Mouse (Mus musculus) liver, embryonic 15.5 days (tissue): ENCODE results near the gene Kcnma1. TPM values are rescaled to one million over a fixed set of nuclear protein-coding genes. Genes with fewer than 3 reads are reported as not detected.

Source experiments
- ATAC-seq: fragments of 200-750 bp; cut with Nextera tagmentation; 2 replicates; pipeline ENCODE4 v1.8.0; 2017; ENCODE audit warnings: moderate number of reproducible peaks, mild to moderate bottlenecking, moderate library complexity; ENCODE audit not compliant: insufficient read depth
- H3K27ac ChIP-seq: fragments of 300-500 bp; sonication (generic); replicated peaks from 2 replicates; pipeline ENCODE4 v1.5.1; 2015; ENCODE audit warnings: mild to moderate bottlenecking, inconsistent platforms
- H3K27me3 ChIP-seq: fragments of 300-500 bp; sonication (generic); 2 replicates; pipeline ENCODE4 v1.6.1; 2015; ENCODE audit warnings: mild to moderate bottlenecking, inconsistent platforms
- H3K36me3 ChIP-seq: fragments of 300-500 bp; sonication (generic); replicated peaks from 2 replicates; pipeline ENCODE4 v1.6.1; 2015; ENCODE audit warnings: moderate library complexity, mild to moderate bottlenecking, inconsistent platforms
- H3K4me1 ChIP-seq: fragments of 300-500 bp; sonication (generic); replicated peaks from 2 replicates; pipeline ENCODE4 v1.6.1; 2015; ENCODE audit warnings: inconsistent platforms
- H3K4me2 ChIP-seq: fragments of 300-500 bp; sonication (generic); 2 replicates; pipeline ENCODE4 v1.6.1; 2015; ENCODE audit warnings: moderate library complexity, mild to moderate bottlenecking, inconsistent platforms
- H3K4me3 ChIP-seq: fragments of 300-500 bp; sonication (generic); replicated peaks from 2 replicates; pipeline ENCODE4 v1.5.1; 2015; ENCODE audit warnings: mild to moderate bottlenecking, inconsistent platforms
- H3K9ac ChIP-seq: fragments of 300-500 bp; sonication (generic); 2 replicates; pipeline ENCODE4 v1.6.1; 2015; ENCODE audit warnings: moderate library complexity, mild to moderate bottlenecking, inconsistent platforms
- H3K9me3 ChIP-seq: fragments of 300-500 bp; sonication (generic); replicated peaks from 2 replicates; pipeline ENCODE4 v1.6.1; 2016; ENCODE audit warnings: inconsistent platforms
- WGBS: fragments of 180-500 bp; shearing (Covaris S2); methylation state at CpG from one replicate; pipeline ENCODE4 v1.1.7; 2015; ENCODE audit warnings: mixed read lengths; ENCODE audit not compliant: insufficient replicate concordance; 5-methylcytosine and 5-hydroxymethylcytosine counted together
- polyA plus RNA-seq: library from polyadenylated mRNA; unstranded; fragments of >200 nt; fragmentation: Nextera tagmentation; extraction: Ambion mirVana; gene quantifications from 2 replicates; pipeline ENCODE4 v1.2.1, GENCODE M21; 2015

Kcnma1 gene
- polyA plus RNA-seq, 1 experiment from 2014 or later = 0.07 TPM

- ATAC-seq = no peak
- H3K4me2 ChIP-seq = no peak overlapping the region
- no peak overlapping the region for H3K4me3 ChIP-seq
- 44% methylated on average over 2 of the region's 2 CpGs for WGBS
- no peaks in the 10 kb centered on the region for H3K27me3 ChIP-seq
- H3K36me3 ChIP-seq = no peaks in the 10 kb centered on the region
- no peak overlapping the region for H3K9ac ChIP-seq
- H3K9me3 ChIP-seq = no peaks in the 10 kb centered on the region
- H3K27ac ChIP-seq = no peak overlapping the region
- H3K4me1 ChIP-seq = no peaks in the 10 kb centered on the region
Measured at GRCm38 (mm10) chr14:23563180-23563579, 451.1 kb downstream of the Kcnma1 start.

- H3K9me3 ChIP-seq = no peaks in the 10 kb centered on the region
- ATAC-seq = no peak
- no peak overlapping the region for H3K4me2 ChIP-seq
- H3K4me1 ChIP-seq = no peaks in the 10 kb centered on the region
- 51% methylated on average over 2 of the region's 2 CpGs for WGBS
- no peaks in the 10 kb centered on the region for H3K27me3 ChIP-seq
- H3K4me3 ChIP-seq = no peak overlapping the region
- no peaks in the 10 kb centered on the region for H3K36me3 ChIP-seq
- H3K27ac ChIP-seq = no peak overlapping the region
- H3K9ac ChIP-seq = no peak overlapping the region
Measured at GRCm38 (mm10) chr14:23555647-23556046, 458.6 kb downstream of the Kcnma1 start.

- H3K9me3 ChIP-seq = no peaks in the 10 kb centered on the region
- H3K36me3 ChIP-seq = no peaks in the 10 kb centered on the region
- H3K27me3 ChIP-seq = no peaks in the 10 kb centered on the region
- no peak overlapping the region for H3K27ac ChIP-seq
- ATAC-seq = no peak
- no peaks in the 10 kb centered on the region for H3K4me1 ChIP-seq
- no peak overlapping the region for H3K4me2 ChIP-seq
- no peak overlapping the region for H3K9ac ChIP-seq
- WGBS = 31% methylated on average over 5 of the region's 5 CpGs
- no peak overlapping the region for H3K4me3 ChIP-seq
Measured at GRCm38 (mm10) chr14:23552252-23552974, 461.9 kb downstream of the Kcnma1 start.

- Histone ChIP-seq H3K4me2 (no peak overlapping the region), H3K27me3 (no peaks in the 10 kb centered on the region), H3K9ac (no peak overlapping the region), H3K36me3 (no peaks in the 10 kb centered on the region), H3K9me3 (no peaks in the 10 kb centered on the region), H3K27ac (no peak overlapping the region), H3K4me3 (no peak overlapping the region), H3K4me1 (no peaks in the 10 kb centered on the region)
- ATAC-seq = no peak
- 55% methylated on average over 3 of the region's 3 CpGs for WGBS
Measured at GRCm38 (mm10) chr14:23550467-23550866, 463.8 kb downstream of the Kcnma1 start.

GRCm38 (mm10) chr14:23542131-23542530 is 472.2 kb downstream of the Kcnma1 start:
- H3K9ac ChIP-seq = no peak overlapping the region
- WGBS = 56% methylated on average over 6 of the region's 6 CpGs
- H3K4me2 ChIP-seq = no peak overlapping the region
- no peak for ATAC-seq
- no peaks in the 10 kb centered on the region for H3K27me3 ChIP-seq
- H3K27ac ChIP-seq = no peak overlapping the region
- H3K9me3 ChIP-seq = no peaks in the 10 kb centered on the region
- H3K4me1 ChIP-seq = no peaks in the 10 kb centered on the region
- H3K4me3 ChIP-seq = no peak overlapping the region
- H3K36me3 ChIP-seq = no peaks in the 10 kb centered on the region

- Histone ChIP-seq H3K4me2 (no peak overlapping the region), H3K9me3 (no peaks in the 10 kb centered on the region), H3K9ac (no peak overlapping the region), H3K27me3 (no peaks in the 10 kb centered on the region), H3K4me3 (no peak overlapping the region), H3K4me1 (no peaks in the 10 kb centered on the region), H3K27ac (no peak overlapping the region), H3K36me3 (no peaks in the 10 kb centered on the region)
- WGBS = 60% methylated on average over 3 of the region's 3 CpGs
- ATAC-seq = no peak
Measured at GRCm38 (mm10) chr14:23539621-23540020, 474.7 kb downstream of the Kcnma1 start.

GRCm38 (mm10) chr14:23533346-23533745 is 480.9 kb downstream of the Kcnma1 start:
- no peak overlapping the region for H3K4me2 ChIP-seq
- no peak overlapping the region for H3K9ac ChIP-seq
- WGBS = 70% methylated on average over 3 of the region's 3 CpGs
- H3K27ac ChIP-seq = no peak overlapping the region
- no peaks in the 10 kb centered on the region for H3K4me1 ChIP-seq
- H3K9me3 ChIP-seq = no peaks in the 10 kb centered on the region
- ATAC-seq = no peak
- H3K36me3 ChIP-seq = no peaks in the 10 kb centered on the region
- H3K27me3 ChIP-seq = no peaks in the 10 kb centered on the region
- H3K4me3 ChIP-seq = no peak overlapping the region

- 52% methylated on average over 8 of the region's 8 CpGs for WGBS
- H3K9me3 ChIP-seq = no peaks in the 10 kb centered on the region
- H3K27me3 ChIP-seq = no peaks in the 10 kb centered on the region
- H3K27ac ChIP-seq = no peak overlapping the region
- H3K4me1 ChIP-seq = no peaks in the 10 kb centered on the region
- no peak overlapping the region for H3K4me2 ChIP-seq
- no peak overlapping the region for H3K4me3 ChIP-seq
- no peak overlapping the region for H3K9ac ChIP-seq
- H3K36me3 ChIP-seq = no peaks in the 10 kb centered on the region
- no peak for ATAC-seq
Measured at GRCm38 (mm10) chr14:23531735-23532525, 482.4 kb downstream of the Kcnma1 start.

- no peak for ATAC-seq
- no peaks in the 10 kb centered on the region for H3K4me1 ChIP-seq
- H3K36me3 ChIP-seq = no peaks in the 10 kb centered on the region
- no peak overlapping the region for H3K27ac ChIP-seq
- H3K4me2 ChIP-seq = no peak overlapping the region
- H3K4me3 ChIP-seq = no peak overlapping the region
- H3K9ac ChIP-seq = no peak overlapping the region
- 8% methylated on average over 4 of the region's 4 CpGs for WGBS
- no peaks in the 10 kb centered on the region for H3K9me3 ChIP-seq
- no peaks in the 10 kb centered on the region for H3K27me3 ChIP-seq
Measured at GRCm38 (mm10) chr14:23529720-23530119, 484.6 kb downstream of the Kcnma1 start.

- Histone ChIP-seq H3K27ac (no peak overlapping the region), H3K4me1 (no peaks in the 10 kb centered on the region), H3K27me3 (no peaks in the 10 kb centered on the region), H3K36me3 (no peaks in the 10 kb centered on the region), H3K9ac (no peak overlapping the region), H3K4me2 (no peak overlapping the region), H3K4me3 (no peak overlapping the region), H3K9me3 (no peaks in the 10 kb centered on the region)
- WGBS = 48% methylated on average over 1 of the region's 1 CpGs
- no peak for ATAC-seq
Measured at GRCm38 (mm10) chr14:23529229-23529628, 485.1 kb downstream of the Kcnma1 start.

GRCm38 (mm10) chr14:23525910-23526309 is 488.4 kb downstream of the Kcnma1 start:
- no peaks in the 10 kb centered on the region for H3K4me1 ChIP-seq
- no peak overlapping the region for H3K27ac ChIP-seq
- H3K9ac ChIP-seq = no peak overlapping the region
- no peaks in the 10 kb centered on the region for H3K27me3 ChIP-seq
- ATAC-seq = no peak
- 38% methylated on average over 1 of the region's 1 CpGs for WGBS
- no peak overlapping the region for H3K4me3 ChIP-seq
- H3K9me3 ChIP-seq = no peaks in the 10 kb centered on the region
- H3K36me3 ChIP-seq = no peaks in the 10 kb centered on the region
- H3K4me2 ChIP-seq = no peak overlapping the region
